Mouse (Mus musculus): ENCODE data around the gene Galnt3. TPM values are rescaled to one million over a fixed set of nuclear protein-coding genes. Genes with fewer than 3 reads are reported as not detected.

Gene Galnt3
- total RNA-seq, 4 experiments from 2014 or later = 4.8 to 10.1 (median 7.5) TPM

Other genes starting within 250 kb of the Galnt3 start
- gene Ttc21b, start 131.6 kb upstream of the Galnt3 start, total RNA-seq (2022) = 10 to 100 TPM; 10.6 to 15.1 (median 12.0) TPM

Data from layer of hippocampus, adult 8-10 months (tissue).